ENCODE assay signal across 7 mouse cellular contexts in the genomic region with DNA sequence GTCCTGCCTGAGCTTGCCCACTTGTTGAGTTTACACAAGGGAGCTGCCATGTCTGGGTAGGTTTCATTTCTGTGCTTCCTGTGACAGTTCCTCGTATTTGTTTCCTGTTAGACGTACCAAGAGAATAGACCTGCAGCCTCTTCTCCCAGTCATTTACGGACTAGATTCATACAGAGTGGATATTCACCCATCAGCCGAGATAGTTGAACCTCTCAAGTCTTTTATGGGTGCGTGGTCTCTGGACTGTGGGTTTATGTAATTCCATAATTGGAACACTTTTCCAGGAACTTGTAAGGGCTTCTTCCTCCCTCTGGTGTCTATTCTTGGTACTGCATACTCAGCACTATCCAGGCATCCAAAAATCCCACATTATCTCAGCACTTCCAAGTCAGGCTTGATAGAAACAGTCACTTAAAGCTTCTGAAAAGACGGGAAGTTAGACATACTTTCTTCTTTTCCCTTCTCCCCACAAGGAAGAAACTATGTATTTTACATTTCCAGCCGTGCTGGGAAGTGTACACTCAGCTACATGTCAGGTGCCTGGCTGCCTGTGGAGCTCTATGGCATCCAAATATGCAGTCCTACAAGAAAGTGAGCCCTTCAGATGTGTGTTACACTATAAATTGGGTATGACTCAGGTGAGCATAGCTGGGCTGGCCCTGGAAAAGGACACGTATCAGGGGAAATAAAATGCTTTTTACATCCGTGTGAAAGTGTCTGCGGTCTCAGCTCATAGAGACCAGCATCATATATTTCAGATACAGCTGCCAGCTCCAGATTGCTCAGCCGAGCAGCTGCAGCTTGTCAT. TPM values are rescaled to one million over a fixed set of nuclear protein-coding genes. Genes with fewer than 3 reads are reported as not detected.
DNase-seq lines count a peak whose midpoint lies in the region.

No protein-coding gene starts in this region.

- DNase-seq in CD4-positive, CD25-positive, alpha-beta regulatory T cell, adult 2 months (ENCODE audit: low read depth, low spot score): peak; percentile 57
- peak; percentile 52 for DNase-seq in MN1 (ENCODE audit: low spot score)
- peak; percentile 81 for DNase-seq in embryo, embryonic 10.5 days (ENCODE audit: low spot score)
- peak; percentile 68 to 83 for DNase-seq in heart, postnatal 10 days
- peak; percentile 73 for DNase-seq in kidney, postnatal 14 days
- DNase-seq in lung, postnatal 10 days: peak; percentile 77
- DNase-seq in retina, postnatal 7 days (ENCODE audit: low read depth, low spot score): peak; percentile 53

- intact Hi-C loops in heart, postnatal 10 days (cut with DNase I): loop anchor here (1.0 to 5.0 kb wide), 3 partner anchors 46 to 326 kb away; no protein-coding TSS in a partner anchor

RNA-seq across cellular contexts. Expression of a gene that starts 20.9 kb away (rescaled TPM):
- 1 to 10 TPM in 1 of 2 experiments, under 1 TPM in 1; 0.89 to 1.3 TPM for total RNA-seq in heart, postnatal 10 days (2021)

RNA-seq across cellular contexts. Expression of a gene that starts 27.5 kb away (rescaled TPM):
- total RNA-seq in heart, postnatal 10 days (2021): 10 to 100 TPM; 12.9 to 18.9 TPM

Comparison
In these comparisons a context has a peak if more than half of its experiments do, and no peak if none do; other contexts are left out.
1. Peak in every context shown above with its lines: DNase-seq.